Mouse (Mus musculus) kidney, postnatal 4 days (tissue): ENCODE data around the gene Tcf19.

ENCODE experiments used
- DNase-seq, 2 experiments: peaks; one replicate each; pipeline ENCODE4 v3.0.0; 2021; ENCODE audit warnings: mixed read lengths in 2 of 2

Tcf19 gene

DNA sequence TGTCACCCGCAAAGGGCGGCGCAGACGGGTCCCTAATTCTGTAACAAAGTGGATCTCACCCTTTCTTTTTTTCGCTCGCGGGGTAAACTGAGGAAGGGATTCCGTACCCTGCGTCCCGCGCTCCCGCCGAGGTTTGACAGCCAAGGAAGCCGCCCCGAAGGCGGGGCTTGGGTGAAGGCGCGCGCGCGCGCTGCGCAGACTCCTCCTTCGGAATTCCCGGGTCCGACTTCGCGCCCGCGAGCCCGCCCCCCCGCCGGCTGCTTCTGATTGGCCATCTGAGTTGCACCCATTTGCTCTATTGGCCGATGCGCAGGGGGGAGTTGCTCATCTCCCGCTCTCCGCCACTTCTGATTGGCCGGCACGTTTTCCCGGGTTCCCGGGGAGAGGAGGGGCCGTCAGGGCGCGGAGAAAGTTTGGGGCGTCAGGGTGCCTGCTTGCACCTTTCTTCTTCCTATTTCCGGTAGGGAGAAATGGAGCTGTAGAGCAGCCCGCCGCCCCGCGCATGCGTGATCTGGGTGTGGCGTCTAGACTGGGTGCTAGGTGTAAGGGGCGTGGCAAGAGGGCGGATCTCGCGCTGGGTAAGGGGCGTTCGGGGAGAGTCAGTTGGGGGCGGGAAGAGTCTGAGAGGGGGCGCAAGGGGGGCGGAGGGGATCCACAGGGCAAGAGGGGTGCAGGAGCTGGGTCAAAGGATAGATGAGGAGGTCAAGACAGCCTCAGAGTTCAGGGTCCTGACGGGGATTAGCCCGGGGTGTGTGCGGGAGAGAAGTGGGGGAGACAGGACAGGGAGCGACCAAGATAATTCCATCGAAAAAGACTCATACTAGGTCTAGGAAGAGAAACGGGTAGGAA lies at the start of gene Tcf19, which contains the start of gene Cchcr1:
TSS of gene Tcf19 (minus strand) at position 173 of the 849 bp plus-strand sequence.
TSS of gene Cchcr1 (plus strand) at position 449 of the 849 bp plus-strand sequence.
- peak; percentile 98 to 99 for DNase-seq

DNA sequence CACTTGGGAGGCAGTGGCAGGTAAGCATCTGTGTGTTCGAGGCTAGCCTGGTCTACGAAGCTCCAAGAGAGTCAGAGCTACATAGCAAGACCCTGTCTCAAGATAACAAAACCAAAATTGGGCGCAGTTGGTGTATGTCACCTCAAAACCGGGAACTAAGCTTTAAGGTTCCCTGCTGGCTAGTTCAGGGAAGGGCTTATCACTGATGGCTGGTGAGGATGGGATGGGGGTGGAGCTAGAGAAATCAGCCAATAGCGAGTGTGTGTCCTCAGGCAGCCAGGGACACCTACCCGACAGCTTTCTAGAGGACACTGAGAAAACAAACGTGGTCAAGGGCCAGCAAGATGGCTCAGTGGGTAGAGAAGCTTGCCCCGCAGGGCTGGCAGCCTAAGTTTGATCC lies 41.6 kb upstream of the Tcf19 start:
- no peak for DNase-seq

DNA sequence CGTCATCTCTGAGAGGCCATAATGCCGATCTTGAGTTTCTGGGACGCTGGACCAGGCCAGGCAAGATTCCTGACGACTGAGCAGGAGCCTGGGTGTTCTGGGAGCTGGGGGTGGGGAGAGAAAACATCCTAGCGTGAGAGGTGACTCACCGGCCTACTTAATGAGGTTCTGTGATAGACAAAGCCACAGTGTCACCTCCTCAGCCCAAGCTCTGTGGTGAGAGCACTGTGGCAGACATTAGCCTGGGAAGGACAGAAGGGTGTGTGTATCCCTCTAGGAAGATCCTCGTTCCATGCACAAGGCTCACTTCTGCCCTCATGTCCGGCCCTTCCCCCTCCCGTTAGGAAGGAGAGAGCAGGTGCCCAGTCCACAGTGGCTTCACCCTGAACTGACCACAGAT lies 40.7 kb upstream of the Tcf19 start:
- no peak for DNase-seq

DNA sequence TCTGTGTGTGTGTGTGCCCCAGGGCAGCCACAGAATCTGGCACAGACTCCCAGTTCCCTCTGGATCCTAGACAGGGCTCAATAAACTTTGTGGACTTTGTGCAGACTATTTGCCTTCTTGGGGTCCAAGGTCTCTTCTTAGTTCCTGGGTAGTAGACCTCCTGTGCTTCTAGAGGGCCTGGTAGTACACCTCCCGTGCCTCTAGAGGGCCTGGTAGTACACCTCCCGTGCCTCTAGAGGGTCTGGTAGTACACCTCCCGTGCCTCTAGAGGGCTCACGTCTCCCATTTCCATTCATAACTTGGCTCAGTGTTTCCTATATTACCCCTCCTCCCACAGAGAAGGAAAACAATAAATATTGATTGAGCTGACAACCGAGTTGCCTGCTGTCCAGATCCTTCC lies 40.2 kb upstream of the Tcf19 start:
- peak; percentile 76 to 84 for DNase-seq

DNA sequence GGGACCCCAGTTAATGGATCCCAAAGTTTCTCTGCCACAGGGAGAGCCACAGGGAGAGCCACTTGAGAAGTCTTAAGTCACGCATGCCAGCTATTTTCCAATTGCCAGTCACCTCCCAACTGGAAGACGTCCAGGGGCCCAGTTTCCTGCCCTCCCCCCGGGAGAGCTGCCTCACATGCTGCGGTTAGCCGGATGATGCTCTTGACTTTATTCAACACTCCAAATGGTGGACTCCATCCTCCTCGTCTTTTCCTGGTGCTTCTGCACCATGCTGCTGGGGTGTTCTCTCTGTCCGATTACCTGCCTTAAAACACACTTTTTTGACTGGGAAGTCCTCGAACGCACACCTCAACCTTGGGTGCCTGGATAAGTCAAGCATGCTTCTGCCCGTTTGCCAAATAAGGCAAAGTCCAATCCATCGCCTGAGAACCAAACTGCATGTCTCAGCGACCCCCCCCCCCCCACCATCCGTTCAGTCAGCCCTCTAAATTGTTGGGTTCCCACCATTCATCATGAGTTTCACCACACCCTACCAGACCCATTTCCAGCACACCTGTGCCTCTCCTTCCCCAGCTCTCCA lies 39.7 kb upstream of the Tcf19 start:
- DNase-seq: no peak

DNA sequence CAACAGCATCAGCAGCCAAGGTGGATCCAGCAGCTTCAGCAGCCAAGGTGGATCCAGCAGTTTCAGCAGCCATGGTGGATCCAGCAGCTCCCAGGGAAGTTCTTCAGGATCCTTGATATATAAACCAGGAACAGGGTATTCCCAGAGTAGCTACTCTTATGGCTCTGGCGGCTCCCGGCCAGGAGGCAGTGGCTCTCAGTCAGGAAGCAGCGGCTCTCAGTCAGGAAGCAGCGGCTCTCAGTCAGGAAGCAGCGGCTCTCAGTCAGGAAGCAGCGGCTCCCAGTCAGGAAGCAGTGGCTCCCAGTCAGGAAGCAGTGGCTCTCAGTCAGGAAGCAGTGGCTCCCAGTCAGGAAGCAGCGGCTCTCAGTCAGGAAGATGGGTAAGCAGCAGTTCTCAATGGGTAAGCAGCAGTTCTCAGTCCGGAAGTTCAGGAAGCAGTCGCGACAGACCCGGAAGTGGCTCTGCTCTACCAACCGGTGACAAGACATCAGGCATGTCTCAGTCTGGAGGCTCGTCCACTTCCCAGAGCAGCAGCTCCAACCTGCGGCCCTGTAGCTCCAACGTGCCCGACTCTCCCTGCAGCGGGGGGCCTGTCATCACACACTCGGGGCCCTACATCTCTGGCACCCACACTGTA lies 38.3 kb upstream of the Tcf19 start:
- DNase-seq: no peak

DNA sequence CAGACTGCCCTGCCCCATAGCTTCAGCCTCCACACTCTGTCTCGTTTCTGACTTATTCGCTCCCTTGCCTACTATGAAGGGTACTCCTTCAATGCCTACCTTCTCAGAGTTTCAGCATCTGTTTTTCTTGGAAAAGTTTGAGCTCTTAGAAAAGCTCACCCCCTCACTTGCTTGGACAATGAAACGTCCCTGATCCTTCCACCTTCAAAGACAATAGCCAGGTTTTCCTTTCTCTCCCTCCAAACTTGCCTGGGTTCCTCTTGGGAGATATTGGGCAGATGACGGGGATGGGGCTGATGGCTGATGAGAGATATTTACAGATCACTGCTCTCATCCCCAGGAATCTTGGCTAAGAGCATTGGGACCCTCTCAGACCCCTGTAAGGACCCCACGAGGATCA lies 37.7 kb upstream of the Tcf19 start:
- no peak for DNase-seq

DNA sequence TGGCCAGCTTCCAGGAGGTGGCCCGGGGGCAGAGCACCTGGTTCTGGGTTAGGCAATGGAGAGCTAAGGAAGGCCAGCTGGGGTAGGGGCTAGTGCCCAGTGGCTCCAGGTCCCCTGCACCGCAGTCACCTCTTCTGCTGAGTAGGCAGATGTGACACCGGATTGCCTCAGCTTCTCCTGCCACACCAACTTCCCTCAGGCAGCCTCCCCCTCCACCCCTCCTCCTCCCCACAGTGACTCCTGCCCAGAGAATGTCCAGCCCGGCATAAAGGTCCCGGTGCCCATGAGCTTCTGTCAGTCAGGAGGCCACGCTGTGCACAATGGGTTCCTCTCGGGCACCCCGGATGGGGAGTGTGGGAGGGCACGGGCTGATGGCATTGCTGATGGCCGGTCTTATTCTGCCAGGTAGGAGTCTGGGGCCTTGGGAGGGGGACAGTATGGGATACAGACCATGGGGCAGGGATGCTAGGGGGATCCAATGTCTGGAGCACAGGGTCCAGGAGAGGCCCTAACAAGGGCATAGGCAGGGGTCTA lies 35.3 kb upstream of the Tcf19 start, which contains the start of gene Cdsn:
TSS of gene Cdsn (plus strand) at position 248 of the 534 bp plus-strand sequence.
- DNase-seq: no peak

DNA sequence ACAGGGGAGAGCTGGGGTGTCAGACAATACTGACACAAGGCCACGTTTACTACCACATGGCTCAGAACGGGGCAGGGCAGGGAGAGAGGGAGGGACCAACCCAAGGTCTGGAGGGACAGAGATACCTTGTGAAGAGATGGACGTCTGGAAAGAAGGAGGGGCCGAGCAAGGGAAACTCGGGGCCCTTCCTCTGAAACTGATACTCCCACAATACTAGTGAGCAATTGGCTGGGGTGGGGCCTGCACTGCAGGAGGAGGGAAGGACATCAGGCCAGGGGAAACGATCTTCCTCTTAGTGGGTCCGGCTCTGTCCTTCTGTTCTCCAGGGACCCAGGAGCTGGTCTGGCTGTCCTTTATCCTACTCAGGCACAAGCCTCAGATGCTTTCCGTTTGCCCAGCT lies 34.2 kb upstream of the Tcf19 start:
- DNase-seq: no peak

DNA sequence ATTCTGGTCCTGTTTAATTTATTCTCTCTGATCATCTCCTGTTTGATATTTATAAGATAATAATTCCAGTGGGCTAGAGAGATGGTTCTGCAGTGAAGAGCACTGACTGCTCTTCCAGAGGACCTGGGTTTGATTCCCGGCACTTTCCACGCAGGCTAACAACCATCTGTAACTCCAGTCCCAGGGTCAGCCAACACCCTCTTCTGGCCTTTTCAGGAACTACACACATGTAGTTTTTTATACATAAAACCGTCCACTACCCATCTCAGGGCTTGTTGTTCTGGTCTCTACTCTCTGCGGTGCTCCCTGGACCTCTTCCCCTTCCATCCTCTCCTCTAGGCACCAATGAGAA lies 33.5 kb upstream of the Tcf19 start:
- no peak for DNase-seq

DNA sequence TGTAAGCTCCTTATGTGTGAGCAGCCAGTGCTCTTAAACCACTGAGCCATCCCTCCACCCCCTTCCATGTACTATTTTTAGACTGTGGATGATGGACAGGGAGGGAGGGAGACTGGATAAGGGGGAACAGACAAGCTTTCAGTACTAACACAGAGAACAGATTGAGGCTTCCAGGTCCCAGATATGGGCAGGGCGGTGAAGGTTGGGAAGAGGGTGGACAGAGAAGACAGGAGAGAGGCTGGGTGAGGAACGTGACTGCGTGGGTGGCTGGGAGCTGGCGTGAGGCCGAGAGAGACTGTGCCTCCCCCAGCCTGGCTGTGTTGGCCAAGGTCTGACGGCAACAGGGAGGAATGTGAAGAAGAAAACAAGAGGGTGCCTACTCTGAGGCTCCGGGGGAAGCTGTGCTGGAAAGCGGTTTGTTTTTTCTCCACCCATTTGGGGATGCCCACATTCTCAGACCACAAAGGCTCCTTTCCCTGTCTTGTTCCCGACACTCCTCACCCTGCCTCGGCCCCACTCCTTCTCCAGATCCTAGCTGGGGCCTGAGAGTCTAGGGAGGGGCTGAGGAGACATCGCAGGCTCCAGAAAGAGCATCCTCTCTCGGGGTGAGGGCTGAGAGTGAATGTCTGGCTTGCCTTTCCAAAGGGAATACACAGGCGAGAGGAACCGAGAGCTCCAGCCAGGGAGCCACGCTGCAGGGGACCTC lies 33.0 kb upstream of the Tcf19 start:
- peak; percentile 73 to 87 for DNase-seq

DNA sequence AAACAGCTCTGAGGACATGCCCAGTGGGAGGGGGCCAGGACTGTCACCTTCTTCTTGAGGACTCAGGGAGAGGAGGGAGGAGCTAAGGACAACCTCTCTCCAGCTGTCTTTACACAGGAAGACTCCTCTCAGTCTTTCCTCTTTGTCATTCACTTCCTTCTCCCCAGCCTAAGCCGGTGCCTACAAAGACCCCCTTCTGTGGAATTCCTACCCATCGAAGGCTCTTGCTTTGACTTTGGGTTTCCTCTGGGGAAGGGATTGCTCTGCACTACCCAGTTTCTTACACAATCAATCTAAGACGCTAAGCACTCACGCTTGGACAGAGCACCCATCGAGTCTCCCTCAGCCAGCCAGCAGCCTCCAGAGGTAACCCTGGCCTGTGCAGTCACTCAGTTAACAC lies 32.0 kb upstream of the Tcf19 start:
- DNase-seq: no peak

DNA sequence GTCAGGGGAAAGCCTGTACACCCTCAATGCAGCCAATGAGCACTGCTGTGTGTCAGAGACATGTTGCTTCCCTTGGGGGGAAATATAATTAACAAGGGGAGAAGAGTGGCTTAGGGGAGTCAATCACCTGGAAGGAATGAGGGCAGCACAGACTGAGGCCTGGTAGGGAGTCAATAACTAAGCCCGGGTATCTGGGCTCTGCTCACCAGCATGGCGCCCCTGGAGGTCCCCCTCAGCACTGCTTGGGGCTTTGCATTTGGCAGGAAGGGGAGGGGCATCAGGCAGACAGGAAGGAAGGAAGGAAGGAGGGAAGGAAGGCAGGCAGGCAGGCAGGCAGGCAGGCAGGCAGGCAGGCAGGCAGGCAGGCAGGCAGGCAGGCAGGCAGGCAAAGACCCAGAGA lies 30.8 kb upstream of the Tcf19 start:
- no peak for DNase-seq

DNA sequence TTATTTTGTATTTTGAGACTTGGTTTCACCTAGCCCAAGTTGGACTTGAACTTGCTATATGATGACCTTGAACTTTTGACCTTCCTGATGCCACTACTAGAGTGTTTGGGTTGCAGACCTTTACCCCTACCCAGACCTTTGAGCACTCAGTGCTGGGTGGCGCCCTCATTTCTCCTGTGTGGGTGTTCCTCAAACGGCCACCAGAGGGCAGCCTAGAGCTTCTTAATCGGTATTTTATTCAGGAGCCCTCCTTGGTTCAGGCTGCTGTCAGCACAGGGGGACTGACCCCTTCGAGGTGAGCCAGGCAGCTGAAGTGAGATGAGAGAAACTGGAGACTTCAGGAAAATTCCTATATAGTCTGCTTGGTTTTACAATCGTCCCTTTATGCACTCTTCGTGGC lies 28.1 kb upstream of the Tcf19 start:
- peak; percentile 75 to 77 for DNase-seq

DNA sequence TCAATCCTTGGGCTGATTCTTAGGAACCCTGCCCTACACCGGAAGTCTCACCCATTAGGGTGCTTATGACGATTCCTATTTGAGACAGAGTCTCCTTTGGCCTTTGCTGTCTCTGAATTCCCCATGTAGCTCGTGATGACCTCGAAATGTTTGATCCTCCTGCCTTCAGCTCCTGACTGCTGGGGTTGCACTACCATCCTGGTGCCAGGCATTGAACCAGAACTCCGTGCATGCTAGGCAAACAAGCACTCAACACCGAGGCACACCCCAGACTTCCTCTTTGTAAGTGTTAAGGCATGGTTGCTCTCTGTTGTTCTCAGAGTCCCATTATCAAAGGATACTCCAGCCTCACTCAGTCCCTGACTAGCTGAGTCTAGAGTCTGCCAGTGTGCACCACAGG lies 27.4 kb upstream of the Tcf19 start:
- no peak for DNase-seq

DNA sequence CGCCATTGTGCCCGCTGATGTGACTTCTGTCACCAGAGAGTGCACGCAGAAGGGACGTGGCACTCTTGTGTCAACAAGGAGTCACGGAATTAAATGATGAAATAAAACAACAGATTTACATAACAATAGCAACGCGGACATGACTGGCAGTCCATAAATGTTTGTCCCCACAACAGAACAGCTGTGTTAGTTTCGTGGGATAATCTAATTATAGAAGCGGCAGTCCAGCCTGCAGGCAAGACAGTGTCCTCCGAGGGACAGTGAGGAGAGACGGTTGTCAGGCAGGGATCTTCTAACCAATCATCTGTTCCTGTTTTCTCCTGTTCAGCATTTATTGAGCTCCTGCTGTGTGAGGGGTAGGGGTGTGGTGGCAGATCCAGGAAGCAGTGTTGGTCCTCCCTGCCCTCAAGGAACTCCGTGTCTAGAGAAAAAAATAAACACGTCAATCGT lies 26.8 kb upstream of the Tcf19 start:
- no peak for DNase-seq

DNA sequence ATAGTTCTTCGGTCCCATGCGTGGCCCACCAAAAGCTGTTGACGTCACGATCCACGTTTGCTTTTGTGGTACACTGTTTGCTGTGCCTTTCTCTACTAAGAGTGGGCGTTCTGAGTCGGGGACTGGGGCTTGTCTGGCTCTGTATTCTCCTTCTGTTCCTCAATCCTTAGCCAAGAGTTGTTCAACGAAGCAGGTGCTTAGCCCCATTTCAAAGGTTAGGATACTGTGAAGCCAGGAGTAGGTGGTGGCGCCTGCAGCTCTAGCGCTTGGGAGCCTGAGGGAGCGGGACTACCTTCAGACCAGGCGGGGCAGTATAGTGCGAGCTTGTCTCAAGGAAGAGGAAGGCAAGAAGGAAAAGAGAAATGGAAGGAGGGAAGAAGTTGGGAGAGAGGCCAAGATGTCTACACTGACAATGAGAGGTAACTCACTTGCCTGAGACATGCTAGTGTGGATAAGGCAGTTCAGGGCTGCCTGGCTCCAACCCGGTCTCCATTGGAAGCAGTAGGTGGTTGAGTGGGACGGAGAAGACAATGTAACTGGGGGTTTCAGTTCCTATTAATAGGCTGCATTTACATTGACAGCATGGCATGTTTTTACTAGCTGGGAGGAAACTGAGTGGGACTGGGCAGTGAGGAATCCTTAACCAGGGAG lies 26.3 kb upstream of the Tcf19 start:
- no peak for DNase-seq

DNA sequence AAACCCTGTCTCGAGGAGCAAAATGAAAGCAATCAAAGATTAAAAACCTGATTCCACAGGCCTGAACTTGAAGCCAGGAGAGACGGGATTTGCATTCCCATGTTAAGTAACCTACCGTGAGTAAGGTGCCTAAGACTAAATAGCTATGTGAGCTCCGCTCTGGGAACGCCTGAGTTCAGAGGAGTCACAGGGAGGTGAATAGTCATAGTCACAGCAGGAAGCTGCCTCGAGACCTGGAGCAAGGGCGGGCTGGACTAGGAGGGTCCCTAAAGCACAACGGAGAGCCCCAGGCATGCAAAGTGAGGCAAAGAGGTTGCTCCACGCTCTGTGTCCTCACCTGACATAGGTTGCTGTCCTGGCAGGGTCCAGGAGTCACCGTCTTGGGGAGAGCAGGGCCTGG lies 22.9 kb upstream of the Tcf19 start:
- no peak for DNase-seq

DNA sequence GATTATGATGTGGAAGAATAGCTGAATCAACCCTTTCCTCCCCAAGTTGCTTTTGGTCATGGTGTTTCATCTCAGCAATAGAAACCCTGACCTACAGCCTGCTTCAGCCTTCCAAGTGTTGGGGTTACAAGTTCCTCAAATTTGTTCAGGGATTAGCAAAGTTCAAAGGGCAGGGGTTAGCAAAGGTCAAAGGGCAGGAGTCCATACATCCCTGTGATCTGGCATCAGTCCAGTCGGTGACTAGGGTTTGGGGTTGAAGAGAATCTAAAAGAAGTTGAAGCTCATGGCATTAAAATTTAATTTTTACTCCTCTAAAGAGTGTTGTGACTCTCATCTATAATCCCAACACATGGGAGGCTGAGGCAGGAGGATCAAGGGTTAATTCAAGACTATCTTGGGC lies 21.9 kb upstream of the Tcf19 start:
- DNase-seq: no peak

DNA sequence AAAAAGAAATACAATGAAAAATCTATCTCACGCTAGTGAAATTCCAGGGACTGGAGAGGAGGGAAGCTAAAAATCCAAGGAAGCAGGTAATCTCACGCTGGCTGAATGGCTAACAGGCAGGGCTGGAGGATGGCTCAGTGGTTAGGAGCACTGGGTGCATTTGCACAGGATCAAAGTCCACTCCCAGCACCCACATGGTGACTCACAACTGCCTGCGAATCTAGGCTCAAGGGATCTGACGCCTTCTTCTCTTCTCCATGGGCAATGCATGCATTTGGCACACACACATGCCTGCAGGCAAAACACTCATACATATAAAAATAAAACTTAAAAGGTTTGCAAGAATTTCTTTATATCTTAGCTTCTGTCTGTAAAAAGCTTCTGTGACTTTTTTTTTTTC lies 20.8 kb upstream of the Tcf19 start:
- DNase-seq: no peak

DNA sequence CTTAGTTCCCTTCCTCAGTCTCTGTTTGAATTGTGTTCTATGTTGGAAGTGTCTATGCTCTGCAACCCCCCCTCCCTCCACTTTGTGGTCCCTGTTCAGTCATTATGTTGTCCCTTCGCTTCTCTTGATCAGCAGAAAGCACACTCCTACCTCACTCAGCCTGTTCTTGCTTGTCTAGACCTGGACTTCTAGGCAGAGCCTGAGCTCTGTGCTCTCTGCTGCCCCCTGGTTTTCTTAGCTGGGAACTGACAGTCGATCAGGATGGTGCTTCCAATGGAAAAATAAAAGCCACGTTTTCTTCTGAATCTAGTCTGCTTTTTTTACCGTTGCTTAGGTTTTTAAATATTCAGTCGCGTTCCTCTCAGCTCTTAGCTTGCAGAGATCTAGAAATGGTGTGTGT lies 17.7 kb upstream of the Tcf19 start:
- peak; percentile 85 to 88 for DNase-seq

DNA sequence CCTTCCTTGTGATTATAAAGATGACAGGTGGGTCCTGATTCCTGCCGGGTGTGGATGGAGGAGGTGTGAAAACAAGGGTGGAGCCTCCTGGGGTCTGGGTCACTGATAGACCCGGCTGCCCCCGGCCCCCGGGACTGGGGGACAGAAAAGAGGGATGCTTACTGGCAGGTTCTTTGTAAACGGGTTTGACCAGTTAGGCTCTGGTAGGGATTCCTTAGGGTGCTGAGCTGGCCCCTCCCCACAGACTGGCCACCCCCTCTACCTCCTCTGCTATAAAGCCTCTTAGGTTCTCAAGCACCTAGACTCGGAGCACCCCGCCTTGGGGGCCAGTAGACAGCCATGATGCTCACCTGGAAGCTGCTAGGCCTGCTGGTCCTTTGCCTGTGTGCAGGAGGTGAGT lies 16.3 kb upstream of the Tcf19 start, which contains the start of gene Psors1c2:
TSS of gene Psors1c2 (plus strand) at position 301 of the 400 bp plus-strand sequence.
- DNase-seq: no peak
